Mouse (Mus musculus) common myeloid progenitor, adult 5-6 weeks (primary cell): Measurements from ENCODE around the gene Fam222a. TPM values are rescaled to one million over a fixed set of nuclear protein-coding genes. Genes with fewer than 3 reads are reported as not detected.
A peak's percentile ranks its signal among the peaks of the same experiment; 100 is the strongest.

Experiments
- ATAC-seq: replicated peaks from 2 replicates; pipeline ENCODE4 v1.8.0; 2016; ENCODE audit warnings: low read depth, mild to moderate bottlenecking, moderate TSS enrichment, inconsistent platforms; ENCODE audit not compliant: poor library complexity, severe bottlenecking
- total RNA-seq: library from RNA; stranded (forward); fragments of 200-1000, 187-1606 nt; gene quantifications from 2 replicates; pipeline ENCODE4 v1.2.3, GENCODE M21; 2017

Fam222a gene
- total RNA-seq, 1 experiment from 2014 or later: 0.18 TPM

DNA sequence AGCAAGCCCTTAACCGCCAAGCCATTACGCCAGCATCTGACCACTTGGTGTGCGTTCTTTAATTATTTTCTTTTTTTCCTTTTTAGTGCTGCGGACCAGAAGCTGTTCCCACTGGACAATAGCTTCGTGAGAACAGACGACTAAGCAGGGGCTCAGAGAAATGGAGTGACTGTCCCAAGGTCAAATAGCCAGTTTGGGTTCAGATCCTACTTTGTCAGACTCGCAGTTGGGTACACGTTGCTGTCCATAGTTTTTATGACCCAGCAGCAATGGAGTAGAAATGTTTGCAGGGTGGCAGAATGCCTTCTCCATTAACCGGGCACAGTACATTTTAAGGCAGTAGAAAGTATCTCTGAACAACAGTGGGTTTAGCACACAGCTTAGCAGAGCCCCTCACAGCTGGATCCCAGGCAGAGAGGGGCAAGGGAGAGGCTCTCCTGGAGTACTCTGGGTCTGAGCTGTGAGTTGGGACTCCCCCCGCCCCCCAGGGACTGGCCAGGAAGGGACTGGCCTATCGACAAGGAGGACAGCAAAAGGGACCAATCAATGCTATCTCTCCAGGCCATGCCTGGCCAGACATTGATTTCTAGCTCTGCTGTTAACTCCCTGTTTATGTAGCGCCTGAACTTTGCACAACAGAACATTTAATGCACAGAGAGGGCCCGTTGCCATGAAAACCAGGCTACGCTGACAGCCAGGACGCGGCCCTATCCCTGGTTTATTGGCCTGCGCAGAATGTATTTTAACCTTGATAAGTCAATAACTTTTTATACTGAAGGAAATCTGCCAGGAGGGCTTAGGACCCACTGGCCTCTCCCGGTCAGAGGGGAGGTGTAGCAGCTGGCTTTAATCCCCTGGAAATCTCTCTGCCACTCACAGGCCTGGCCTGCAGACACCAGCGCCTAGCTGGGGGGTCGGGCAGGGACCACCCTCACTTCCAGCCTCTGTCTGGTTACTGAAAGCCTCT is 9.8 kb upstream of the Fam222a start:
- no peak for ATAC-seq

DNA sequence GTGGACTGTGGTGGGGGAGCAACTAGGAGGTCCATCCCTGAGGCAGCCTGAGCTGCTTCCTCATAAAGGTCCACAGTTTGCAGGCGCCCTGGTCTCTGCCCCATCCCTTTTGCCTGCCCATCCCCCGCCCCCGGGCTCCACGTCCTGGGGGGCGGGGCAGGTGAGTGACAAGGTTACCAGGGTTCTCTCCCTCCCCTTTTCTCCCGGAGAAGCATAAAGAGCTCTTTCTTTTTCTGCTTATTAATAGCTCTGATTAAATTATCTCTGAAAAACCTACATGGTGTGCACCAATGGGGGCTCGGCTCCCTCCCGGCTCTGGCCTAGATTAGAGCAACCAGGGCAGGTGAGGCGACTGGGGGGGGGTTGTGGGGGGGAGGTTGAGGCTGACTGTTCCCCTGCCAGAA is 7.3 kb upstream of the Fam222a start:
- ATAC-seq: peak; percentile 27; the same call in 1 of the 2 replicates

DNA sequence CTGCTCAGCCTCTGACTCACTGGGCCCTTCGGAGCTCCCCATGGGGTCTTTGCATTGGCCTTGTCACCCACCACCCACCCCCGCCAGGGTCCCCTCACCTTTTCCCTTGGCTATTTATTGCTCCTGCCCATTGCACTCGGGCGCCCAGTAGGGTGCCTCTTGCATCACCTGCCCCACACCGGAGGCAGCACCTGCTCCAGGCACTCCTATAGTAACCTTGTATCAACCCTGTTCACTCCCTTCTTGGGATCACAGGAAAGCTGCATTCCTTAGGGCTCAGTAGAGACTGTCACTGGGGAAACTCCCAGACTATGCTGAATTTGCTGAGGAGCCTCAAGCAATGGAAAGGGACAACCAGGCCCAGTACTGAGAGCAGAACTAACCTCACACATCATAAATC is 6.9 kb upstream of the Fam222a start:
- no peak for ATAC-seq

DNA sequence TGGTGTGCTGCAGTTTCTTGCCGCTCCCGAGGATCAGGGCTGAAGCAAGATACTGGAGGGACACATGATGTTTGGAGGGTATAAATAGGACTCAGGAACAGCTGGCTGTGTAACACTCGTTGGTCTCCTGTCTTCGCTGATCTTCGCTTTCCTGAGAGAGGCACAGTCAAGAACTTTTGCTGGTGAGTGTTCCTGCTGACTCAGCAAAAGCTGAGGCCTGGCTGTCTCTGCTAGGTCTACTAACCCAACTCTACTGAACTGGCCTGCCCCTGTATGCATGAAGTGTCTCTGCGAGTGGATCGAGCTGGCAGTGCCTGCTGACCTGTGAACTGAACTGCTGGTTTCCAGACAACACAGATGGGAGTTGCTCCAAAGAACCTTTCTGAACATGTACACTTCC is 3.8 kb upstream of the Fam222a start:
- no peak for ATAC-seq

DNA sequence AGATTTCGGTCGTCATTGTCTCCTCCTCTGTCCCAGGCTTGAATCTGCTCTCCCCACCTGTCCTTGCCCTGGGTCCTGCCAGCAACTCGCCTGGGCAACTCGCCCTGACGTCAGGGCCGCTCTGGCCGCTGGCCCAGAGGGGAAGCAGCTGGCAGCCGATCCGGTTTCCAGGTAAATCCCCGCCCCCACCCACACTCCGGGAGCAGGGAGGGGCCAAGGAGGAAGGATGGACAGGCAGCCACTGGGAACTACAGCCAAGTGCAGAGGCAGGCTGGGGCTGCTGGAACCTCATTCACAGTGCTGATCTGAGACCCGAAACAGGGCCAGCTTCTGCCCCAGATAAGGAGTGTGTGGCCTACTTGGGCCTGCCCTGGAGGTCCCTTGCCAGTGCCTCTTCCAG is 2.5 kb upstream of the Fam222a start:
- ATAC-seq: 0 out of 2 replicates have a peak, but pooled peaks have one; percentile 20

DNA sequence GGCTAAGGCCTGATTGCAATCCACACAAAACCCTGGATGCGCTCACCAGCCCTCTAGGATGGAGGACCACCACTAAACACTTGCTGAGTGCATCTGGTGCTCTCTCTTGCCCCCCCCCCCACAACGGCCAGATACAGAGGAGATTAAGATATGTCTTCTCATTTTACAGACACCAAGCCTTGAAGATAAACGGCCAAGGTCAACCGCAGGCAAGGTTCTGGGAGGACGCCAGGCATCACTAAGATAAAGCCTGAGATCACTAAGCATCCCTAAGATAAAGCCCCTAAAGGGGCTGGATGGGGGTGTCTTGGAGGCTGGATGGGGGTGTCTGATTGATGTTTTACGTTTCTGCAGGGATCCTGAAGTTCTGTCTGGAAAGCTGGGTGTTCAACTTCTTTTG is 2.1 kb upstream of the Fam222a start:
- no peak for ATAC-seq

DNA sequence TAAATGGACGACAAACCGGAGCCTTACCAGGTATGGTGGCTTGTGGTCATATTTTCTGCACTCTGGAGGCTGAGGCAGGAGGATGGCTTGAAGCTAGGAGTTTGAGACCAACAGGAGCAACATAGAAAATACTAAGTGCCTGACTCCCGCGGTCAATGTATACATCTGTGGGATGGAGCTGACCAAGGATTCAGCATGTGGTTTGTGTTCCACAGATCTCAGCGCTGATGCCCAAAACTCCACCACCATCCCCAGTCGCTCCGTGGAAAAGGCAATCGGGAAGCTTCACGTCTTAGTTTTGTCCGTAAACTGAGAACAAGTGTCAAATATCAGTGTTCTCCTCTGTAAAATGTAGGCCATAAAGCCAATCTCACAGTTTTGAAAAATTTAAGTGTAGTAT is 1.4 kb upstream of the Fam222a start:
- ATAC-seq: no peak

DNA sequence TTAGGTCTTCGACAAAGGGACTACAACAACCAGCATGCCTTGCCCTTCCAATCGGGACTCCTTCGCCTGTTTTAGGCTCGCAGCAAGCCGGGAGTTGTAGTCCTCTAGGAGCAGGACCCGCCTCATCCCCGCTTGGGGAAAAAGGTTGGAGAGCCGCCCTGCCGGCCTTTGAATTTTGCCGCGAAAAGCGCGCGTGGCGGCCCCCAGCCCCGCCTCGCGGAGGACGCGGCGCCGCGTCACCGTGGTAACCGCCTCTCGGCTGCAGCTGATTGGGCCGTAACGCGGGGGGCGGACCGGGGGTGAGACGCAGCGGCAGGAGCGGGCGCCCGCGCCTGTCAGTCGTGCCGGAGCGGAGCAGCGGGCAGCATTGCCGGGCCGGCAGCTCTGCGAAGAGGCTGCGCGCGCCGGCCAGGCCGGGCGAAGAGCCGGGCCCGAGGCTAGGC is 720 bp upstream of the Fam222a start:
- ATAC-seq: peak; percentile 78

DNA sequence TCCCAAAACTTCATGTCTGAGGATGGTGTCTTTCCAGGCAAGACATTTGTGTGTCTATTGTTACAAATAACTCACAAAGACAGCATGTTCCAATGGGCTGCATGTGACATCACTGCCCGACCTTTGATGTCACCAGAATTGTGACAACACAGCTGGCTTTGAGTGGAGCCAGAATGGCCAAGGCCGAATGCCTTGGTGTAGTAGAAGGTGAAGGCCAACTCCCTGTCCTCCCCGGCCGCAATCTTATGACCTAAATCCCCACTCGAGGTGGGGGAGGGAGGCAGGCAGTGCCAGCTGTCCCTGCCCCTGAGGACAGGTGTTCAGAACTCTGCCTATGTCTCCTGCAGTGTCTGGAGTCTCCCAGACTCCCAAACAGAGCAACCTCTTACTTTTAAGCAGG is 1.0 kb downstream of the Fam222a start:
- ATAC-seq: no peak

DNA sequence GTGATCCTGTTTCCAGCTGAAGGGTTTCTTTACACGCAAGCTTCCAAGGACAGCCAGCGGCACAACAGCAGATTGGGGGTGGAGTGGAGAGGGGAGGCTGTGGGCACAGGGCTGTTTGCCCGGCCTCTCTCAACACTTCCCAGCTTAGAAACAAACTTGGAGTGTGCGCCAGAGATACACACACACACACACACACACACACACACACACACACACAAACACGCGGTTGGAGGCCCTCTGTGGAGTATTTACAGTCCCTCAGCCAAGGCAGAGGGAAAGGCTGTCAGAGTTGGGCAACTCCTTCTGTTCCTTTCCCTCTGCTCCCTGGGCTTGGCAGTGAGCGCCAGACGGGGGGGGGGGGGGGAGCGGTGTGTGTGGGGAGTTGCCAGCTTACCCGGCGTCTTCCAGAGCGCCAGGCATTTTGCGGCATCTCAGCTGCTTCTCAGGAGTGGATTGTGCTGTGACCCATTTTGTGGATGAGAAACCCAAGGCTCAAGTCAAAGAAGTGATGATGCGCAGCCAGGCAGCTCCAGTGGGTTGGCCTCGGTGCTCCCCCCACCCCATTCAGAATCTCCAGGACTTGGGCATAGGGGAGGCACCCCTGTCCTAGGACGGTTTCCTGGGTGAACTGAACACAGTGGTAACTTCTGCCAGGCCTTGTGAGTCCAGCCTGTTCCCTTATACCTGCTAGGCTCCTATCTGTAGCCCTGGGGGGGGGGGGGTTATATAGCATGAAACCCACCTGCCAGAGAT is 2.3 kb downstream of the Fam222a start:
- no peak for ATAC-seq

DNA sequence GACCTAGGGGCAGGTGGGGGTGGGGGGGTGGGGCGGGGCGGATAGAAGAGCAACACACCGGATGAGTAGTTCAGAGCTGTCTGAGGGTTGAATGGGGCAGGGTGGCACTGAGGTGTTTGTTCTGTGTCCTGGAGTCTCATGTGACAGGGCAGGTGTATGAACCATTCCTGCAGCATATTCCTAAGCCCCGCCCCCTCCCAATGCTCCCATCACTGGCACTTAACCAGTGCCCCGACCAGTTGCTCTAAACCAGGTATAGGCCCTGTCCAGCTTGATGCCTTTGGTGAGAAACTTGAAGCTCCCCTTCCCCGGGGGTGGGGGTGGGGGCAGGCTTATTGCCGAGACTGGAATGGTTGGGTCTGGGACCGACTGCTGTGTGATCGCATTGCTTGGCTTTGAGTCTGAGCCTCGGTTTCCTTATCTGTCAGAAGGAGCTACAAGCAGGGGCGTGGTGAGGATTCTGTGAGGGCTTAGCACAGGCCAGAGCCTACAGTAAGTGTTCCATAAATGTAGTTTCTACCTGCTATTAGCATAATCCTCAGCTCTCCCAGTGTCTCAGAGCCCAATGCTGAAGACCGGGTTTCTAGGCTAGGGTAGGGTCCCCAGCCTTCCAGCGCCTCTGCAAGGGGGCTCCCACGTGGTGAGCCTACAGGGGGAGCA is 3.1 kb downstream of the Fam222a start:
- ATAC-seq: no peak

DNA sequence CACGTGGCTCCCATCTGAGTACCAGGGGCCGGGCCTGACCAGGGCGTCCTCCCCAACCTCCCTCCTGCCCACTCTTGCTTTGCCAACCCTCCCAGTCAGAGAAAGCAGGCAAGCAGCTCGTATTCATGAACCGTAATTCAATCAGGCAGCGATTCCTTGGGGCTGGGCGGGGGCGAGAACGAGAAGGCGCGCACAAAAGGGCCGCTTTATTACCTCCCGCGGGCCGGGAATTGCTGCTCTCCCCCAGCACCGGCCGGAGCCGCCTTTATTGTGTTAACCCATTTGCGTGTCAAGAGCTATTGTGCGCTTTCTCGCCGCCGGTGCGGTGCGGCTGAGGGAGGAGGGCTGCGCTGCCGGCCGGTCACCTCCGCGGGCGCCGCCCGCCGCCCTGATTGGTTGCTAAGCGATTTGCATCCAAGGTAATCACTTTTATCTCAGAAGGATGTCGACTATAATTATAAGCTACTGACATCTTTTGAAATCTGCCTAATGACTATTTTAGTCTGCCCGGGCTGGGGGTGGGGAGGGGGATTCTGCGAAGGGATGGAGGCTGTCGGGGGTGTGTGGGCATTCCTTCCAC is 3.7 kb downstream of the Fam222a start:
- no peak for ATAC-seq

DNA sequence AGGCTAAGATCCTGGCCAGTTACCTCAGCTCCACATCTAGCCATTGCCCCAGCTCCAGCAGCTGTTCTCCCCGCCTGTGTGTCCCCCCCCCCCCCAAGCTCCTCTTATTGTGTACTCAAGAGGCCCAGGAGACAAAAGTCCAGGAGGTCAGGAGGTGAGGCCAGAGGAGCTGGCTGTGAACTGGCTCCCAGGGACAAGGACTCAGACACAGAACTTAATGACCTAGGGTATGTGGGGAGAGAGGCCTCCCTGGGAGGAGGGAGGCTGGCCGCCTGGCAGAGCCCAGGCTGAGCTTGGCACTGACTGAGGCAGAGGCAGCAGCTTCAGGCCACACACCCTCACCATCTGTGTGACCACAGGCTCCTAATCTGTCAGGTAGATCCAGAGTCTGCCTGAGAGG is 5.2 kb downstream of the Fam222a start:
- no peak for ATAC-seq

DNA sequence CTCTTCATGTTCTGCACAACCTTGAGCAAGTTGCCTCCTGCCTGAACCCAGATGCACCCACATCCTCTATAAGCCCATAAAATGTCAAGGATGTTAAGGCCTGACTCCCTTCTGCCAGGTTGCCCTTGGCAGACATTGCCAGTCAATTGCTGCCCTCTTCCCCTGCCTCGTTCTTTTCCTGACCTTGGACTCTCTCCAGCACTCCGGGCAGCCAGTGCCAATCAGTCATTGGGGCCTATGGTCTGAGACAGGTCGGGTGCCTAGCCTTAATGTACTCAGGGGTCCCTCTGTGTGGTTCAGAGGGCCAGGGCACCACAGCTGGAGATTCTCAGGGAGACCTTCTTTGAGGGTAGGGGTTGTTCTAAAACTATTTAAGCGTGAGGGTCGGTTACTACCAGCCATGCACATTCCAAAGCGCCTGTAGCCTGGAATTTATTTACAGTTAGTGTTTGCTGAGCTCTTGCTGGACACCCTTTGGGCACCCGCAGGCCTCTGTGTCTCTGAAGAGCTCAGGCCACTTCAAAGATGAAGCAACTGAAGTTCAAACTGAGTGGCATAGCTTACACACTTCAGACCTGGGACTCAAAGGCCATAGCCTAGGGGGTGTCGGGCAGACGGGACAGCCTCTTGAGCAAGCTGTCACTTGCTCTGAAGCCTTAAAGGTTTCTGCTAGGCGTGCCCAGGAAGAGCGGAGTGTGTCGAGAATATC is 6.3 kb downstream of the Fam222a start:
- ATAC-seq: no peak

DNA sequence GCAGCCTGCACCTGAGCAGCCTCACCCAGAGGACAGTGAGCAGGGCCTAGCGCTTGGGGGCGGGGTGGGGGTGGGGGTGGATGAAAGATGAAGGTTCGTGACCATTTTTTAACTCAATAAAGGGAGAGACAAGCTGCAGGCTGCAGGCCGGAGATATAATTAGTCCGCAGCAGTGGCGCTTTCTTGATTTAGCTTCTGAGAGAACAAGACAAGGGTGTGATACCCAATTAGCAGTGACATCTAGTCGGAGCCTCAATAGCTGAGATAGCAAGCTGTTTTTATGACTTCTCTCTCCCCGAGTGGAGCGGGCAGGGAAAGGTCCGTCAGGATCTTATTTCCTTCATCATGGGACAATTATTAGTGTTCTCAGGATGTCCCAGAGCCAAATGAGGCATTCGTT is 7.2 kb downstream of the Fam222a start:
- no peak for ATAC-seq

DNA sequence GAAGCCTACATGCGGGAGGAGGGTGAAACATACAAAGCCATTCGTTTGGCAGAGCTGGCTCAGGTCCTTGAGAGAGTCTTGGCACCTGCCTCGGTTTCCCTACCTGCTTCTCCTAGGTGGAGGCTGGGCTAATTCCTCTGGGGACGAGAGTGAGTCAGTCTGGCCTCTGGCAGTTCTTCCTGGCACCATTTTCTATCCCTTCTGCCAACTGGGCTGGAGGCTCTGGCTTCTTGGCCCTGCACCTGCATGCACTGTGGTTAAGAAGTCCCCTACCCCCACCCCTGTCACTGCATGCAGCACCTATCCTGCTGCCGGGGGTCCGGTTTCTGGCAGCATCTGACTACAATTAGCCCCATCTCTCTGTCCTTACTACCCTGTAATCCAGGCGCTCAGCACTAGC is 7.7 kb downstream of the Fam222a start:
- ATAC-seq: no peak

DNA sequence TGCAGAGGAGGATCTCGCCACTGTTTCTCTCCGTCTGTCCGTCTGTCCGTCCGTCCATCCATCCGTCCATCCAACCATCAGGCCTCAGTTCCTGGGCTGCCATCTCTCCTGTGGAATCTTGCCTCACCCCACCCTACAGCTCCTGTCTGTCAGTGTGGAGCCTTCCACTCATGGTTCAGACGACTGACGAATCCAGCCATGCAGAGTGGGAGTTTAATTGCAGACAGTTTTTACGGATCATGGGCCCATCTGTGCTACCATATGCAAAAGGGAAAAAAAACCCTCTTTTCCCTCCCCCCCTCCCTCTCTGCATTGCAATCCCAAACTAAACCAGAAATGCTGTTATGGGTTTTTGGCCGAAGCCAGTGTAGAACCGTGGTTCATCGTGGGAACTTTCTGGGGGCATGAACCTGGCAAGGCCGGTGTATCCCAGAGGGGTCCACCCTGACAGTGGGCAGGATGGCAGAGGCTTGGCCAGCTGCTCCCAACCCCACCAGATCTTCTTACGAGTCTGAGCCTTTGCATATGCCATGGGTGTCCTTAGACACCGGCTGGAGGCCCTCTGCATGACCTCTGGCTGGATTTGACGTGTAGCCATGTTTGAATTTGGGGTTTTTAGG is 8.3 kb downstream of the Fam222a start:
- no peak for ATAC-seq

DNA sequence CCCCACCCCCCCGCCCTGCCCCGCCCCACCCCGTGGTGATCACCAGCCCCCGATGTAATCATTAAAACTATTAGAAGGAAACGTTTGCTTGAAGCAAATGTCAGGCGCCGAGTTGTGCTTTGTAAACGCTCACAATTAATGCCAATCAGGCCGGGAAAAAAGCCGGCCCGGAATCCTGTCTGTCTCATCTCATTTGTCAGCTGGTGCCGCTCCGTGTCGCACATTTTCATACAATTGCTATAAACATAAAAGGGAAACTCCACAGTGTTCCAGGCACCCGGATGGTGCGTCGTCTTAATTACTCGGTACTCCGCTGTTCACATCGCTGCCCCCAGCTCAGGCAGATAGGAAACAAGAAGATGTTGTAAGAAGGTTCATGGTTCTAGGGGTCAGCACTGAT is 10.5 kb downstream of the Fam222a start:
- ATAC-seq: no peak

DNA sequence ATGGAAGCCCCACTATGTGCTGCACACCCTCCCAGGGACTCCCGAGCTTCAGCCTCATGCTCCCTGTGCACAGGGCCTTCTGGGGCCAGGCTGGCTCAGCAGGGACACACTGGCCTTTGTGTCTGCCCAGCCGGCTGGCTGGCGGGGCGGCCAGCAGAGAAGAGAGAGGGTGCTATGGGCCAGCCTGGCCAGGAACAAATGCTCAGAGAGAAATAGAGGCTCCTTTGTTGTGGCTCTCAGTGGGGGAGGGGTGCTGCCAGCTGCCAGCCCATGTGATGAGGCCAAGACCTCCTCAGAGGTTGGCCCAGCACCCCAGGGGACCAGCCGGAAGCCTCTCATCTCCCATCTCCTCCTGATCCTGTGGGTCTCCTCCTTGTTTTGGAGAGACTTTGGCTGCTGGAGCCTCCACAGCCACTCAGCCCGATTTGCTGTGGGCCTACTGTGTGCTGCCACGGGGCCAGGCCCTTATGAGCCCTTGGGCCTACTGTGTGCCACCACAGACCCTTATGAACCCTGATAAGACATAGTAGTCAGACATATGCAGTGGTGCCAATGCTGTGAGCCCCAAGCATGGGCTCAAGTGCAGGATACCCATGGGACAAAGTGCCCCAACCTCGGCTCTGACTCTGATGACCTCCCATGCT is 12.0 kb downstream of the Fam222a start:
- no peak for ATAC-seq
